Mouse (Mus musculus) induced T-regulatory cell, adult 2 months (primary cell): Measurements from ENCODE around the gene Spesp1.

Source experiments
- DNase-seq: peaks from one replicate; pipeline ENCODE4 v3.0.0-alpha.2; 2012; ENCODE audit warnings: low read depth

Spesp1 gene

GRCm38 (mm10) chr9:62281991-62282390 is at the start of gene Spesp1:
Spesp1 (minus strand) TSS chr9:62282208.
- no peak for DNase-seq

GRCm38 (mm10) chr9:62325965-62326364 is 44.0 kb upstream of the Spesp1 start:
- DNase-seq, result peak; percentile 41

GRCm38 (mm10) chr9:62323816-62324215 is 41.8 kb upstream of the Spesp1 start:
- no peak for DNase-seq

- no peak for DNase-seq
Measured at GRCm38 (mm10) chr9:62318729-62319128, 36.7 kb upstream of the Spesp1 start.

- no peak for DNase-seq
Measured at GRCm38 (mm10) chr9:62315556-62315955, 33.5 kb upstream of the Spesp1 start.

- DNase-seq, result no peak
Measured at GRCm38 (mm10) chr9:62296891-62297290, 14.9 kb upstream of the Spesp1 start.

GRCm38 (mm10) chr9:62295006-62295698 is 13.1 kb upstream of the Spesp1 start:
- DNase-seq, result peak; percentile 91

GRCm38 (mm10) chr9:62287633-62288025 is 5.6 kb upstream of the Spesp1 start:
- no peak for DNase-seq

- peak; percentile 87 for DNase-seq
Measured at GRCm38 (mm10) chr9:62286967-62287632, 5.1 kb upstream of the Spesp1 start.

GRCm38 (mm10) chr9:62284266-62284665 is 2.3 kb upstream of the Spesp1 start:
- DNase-seq, result no peak

GRCm38 (mm10) chr9:62276899-62277298 is 5.1 kb downstream of the Spesp1 start:
- DNase-seq, result no peak

- DNase-seq, result no peak
Measured at GRCm38 (mm10) chr9:62270775-62271399, 11.1 kb downstream of the Spesp1 start.

GRCm38 (mm10) chr9:62269161-62269560 is 12.8 kb downstream of the Spesp1 start:
- no peak for DNase-seq

- DNase-seq, result no peak
Measured at GRCm38 (mm10) chr9:62265278-62265677, 16.7 kb downstream of the Spesp1 start.

- DNase-seq, result no peak
Measured at GRCm38 (mm10) chr9:62263652-62264051, 18.4 kb downstream of the Spesp1 start.

GRCm38 (mm10) chr9:62261406-62261805 is 20.6 kb downstream of the Spesp1 start:
- no peak for DNase-seq

- no peak for DNase-seq
Measured at GRCm38 (mm10) chr9:62261006-62261405, 21.0 kb downstream of the Spesp1 start.

GRCm38 (mm10) chr9:62258005-62258404 is 24.0 kb downstream of the Spesp1 start:
- no peak for DNase-seq

- DNase-seq, result peak; percentile 23
Measured at GRCm38 (mm10) chr9:62255896-62256576, 26.0 kb downstream of the Spesp1 start.

- peak; percentile 69 for DNase-seq
Measured at GRCm38 (mm10) chr9:62253736-62254443, 28.1 kb downstream of the Spesp1 start.

GRCm38 (mm10) chr9:62250296-62250695 is 31.7 kb downstream of the Spesp1 start:
- DNase-seq, result no peak

- DNase-seq, result no peak
Measured at GRCm38 (mm10) chr9:62246380-62246942, 35.5 kb downstream of the Spesp1 start.
